Mouse (Mus musculus) adrenal gland, postnatal 14 days (tissue): Measurements from ENCODE around the gene Zfp263. TPM values are rescaled to one million over a fixed set of nuclear protein-coding genes. Genes with fewer than 3 reads are reported as not detected.

Experiments used
- total RNA-seq: library from RNA; stranded (reverse); gene quantifications from 2 replicates; pipeline ENCODE4 v1.2.3, GENCODE M21; 2021

Zfp263 gene
- total RNA-seq, 1 experiment from 2014 or later: 20.5 TPM

Other genes starting within 250 kb of the Zfp263 start
- gene Olfr161, start 153.1 kb upstream of the Zfp263 start, total RNA-seq: not detected in 2 replicates
- 0.11 and 0.26 TPM in 2 replicates for gene Mefv, start 26.0 kb upstream of the Zfp263 start, total RNA-seq
- not detected in 2 replicates for gene Olfr15, start 86.8 kb downstream of the Zfp263 start, total RNA-seq
- 3.9 and 5.6 TPM in 2 replicates for gene Zfp174, start 103.2 kb downstream of the Zfp263 start, total RNA-seq
- 68.1 and 83.4 TPM in 2 replicates for gene Naa60, start 128.3 kb downstream of the Zfp263 start, total RNA-seq
- 15.6 and 20.1 TPM in 2 replicates for gene Zfp597, start 140.5 kb downstream of the Zfp263 start, total RNA-seq
- 0.86 and 1.4 TPM in 2 replicates for gene Gm20695, start 140.6 kb downstream of the Zfp263 start, total RNA-seq
- 3.0 and 3.3 TPM in 2 replicates for gene 1700037C18Rik, start 164.6 kb downstream of the Zfp263 start, total RNA-seq
- 15.6 and 18.3 TPM in 2 replicates for gene Cluap1, start 164.7 kb downstream of the Zfp263 start, total RNA-seq
- 2.6 and 5.8 TPM in 2 replicates for gene Nlrc3, start 232.5 kb downstream of the Zfp263 start, total RNA-seq